Mouse (Mus musculus) thymus, postnatal 14 days (tissue): ENCODE results near the gene Gm20792.
"Not testable (repeated sequence)": the region's sequence is repeated elsewhere in the genome, so short reads cannot be mapped to it uniquely, and the experiment has no call there.

Source experiments
- DNase-seq: peaks from one replicate; pipeline ENCODE4 v3.0.0; 2021

The Gm20792 gene

DNA sequence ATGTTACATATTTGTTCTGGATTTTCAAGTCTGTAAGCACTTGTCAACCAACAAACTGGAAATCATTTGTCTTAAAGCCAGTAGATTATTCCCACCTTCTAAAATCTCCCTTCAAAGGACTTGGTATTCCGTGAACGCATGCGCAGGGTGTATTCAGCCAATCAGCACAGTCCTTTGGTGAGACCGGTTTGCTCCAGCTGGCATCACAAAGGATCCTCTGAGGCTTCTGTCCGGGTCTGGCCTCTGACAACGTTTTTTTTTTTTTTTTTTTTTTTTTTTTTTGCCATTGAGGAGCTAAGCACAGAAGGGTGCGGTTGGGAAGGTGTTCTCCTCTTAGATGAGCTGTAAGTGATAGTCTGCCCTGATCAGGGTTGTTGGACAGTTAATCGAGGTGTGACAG, at the start of gene Gm20792:
Gene Gm20792, plus strand, starts transcription at position 301 of the 400 bp plus-strand sequence.
- not testable (repeated sequence) for DNase-seq
